Mouse (Mus musculus) cerebellum, adult (tissue): Measurements from ENCODE around the gene Ncbp1.
A peak's percentile ranks its signal among the peaks of the same experiment; 100 is the strongest.

Experiments
- ATAC-seq: cut with Nextera tagmentation; 2 replicates; pipeline ENCODE4 v1.9.2; 2017; ENCODE audit warnings: mild to moderate bottlenecking, moderate library complexity, mixed read lengths; ENCODE audit not compliant: insufficient number of reproducible peaks, low FRiP score, low TSS enrichment

The Ncbp1 gene

GRCm38 (mm10) chr4:46138287-46139222, at the start of gene Ncbp1, which contains the start of gene Tstd2:
Ncbp1 (plus strand) TSS chr4:46138613.
Tstd2 (minus strand) TSS chr4:46138694.
- peak; percentile 91 for ATAC-seq

GRCm38 (mm10) chr4:46089524-46090125, 48.8 kb upstream of the Ncbp1 start:
- ATAC-seq: no peak

- 0 out of 2 replicates have a peak, but pooled peaks have one; percentile 18 for ATAC-seq
Measured at GRCm38 (mm10) chr4:46092429-46093076, 45.9 kb upstream of the Ncbp1 start.

- no peak for ATAC-seq
Measured at GRCm38 (mm10) chr4:46094916-46095825, 43.2 kb upstream of the Ncbp1 start.

- no peak for ATAC-seq
Measured at GRCm38 (mm10) chr4:46095826-46096159, 42.6 kb upstream of the Ncbp1 start.

GRCm38 (mm10) chr4:46096546-46096945, 41.9 kb upstream of the Ncbp1 start:
- no peak for ATAC-seq

GRCm38 (mm10) chr4:46097591-46097990, 40.8 kb upstream of the Ncbp1 start:
- no peak for ATAC-seq

- ATAC-seq: peak; percentile 33; the same call in 1 of the 2 replicates
Measured at GRCm38 (mm10) chr4:46099132-46099531, 39.3 kb upstream of the Ncbp1 start.

GRCm38 (mm10) chr4:46100539-46100938, 37.9 kb upstream of the Ncbp1 start:
- no peak for ATAC-seq

GRCm38 (mm10) chr4:46101211-46101711, 37.2 kb upstream of the Ncbp1 start:
- ATAC-seq: no peak

- ATAC-seq: no peak
Measured at GRCm38 (mm10) chr4:46102078-46102769, 36.2 kb upstream of the Ncbp1 start.

- ATAC-seq: no peak
Measured at GRCm38 (mm10) chr4:46110084-46110483, 28.3 kb upstream of the Ncbp1 start.

- ATAC-seq: peak; percentile 64
Measured at GRCm38 (mm10) chr4:46111361-46111760, 27.1 kb upstream of the Ncbp1 start.

GRCm38 (mm10) chr4:46115308-46115707, 23.1 kb upstream of the Ncbp1 start:
- no peak for ATAC-seq

- peak; percentile 90 for ATAC-seq
Measured at GRCm38 (mm10) chr4:46116544-46117175, 21.8 kb upstream of the Ncbp1 start.

GRCm38 (mm10) chr4:46117536-46117935, 20.9 kb upstream of the Ncbp1 start:
- ATAC-seq: no peak

- no peak for ATAC-seq
Measured at GRCm38 (mm10) chr4:46119514-46120094, 18.8 kb upstream of the Ncbp1 start.

- ATAC-seq: no peak
Measured at GRCm38 (mm10) chr4:46120767-46121166, 17.6 kb upstream of the Ncbp1 start.
